Mouse (Mus musculus) lung, embryonic 14.5 days (tissue): ENCODE results near the gene Hnrnpll. TPM values are rescaled to one million over a fixed set of nuclear protein-coding genes. Genes with fewer than 3 reads are reported as not detected.

Experiments used
- ATAC-seq: fragments of 200-750 bp; cut with Nextera tagmentation; 2 replicates; pipeline ENCODE4 v1.8.0; 2017; ENCODE audit warnings: mild to moderate bottlenecking, moderate TSS enrichment, moderate library complexity; ENCODE audit not compliant: insufficient read depth
- DNase-seq: peaks from one replicate; pipeline ENCODE4 v3.0.0-alpha.2; 2015
- H3K27ac ChIP-seq: fragments of 300-500 bp; sonication (generic); 2 replicates; pipeline ENCODE4 v1.5.1; 2014; ENCODE audit warnings: low read depth, mild to moderate bottlenecking, moderate library complexity
- H3K27me3 ChIP-seq: fragments of 300-500 bp; sonication (generic); 2 replicates; pipeline ENCODE4 v1.6.1; 2014; ENCODE audit warnings: low read length, control low read depth; ENCODE audit not compliant: insufficient read depth
- H3K36me3 ChIP-seq: fragments of 300-500 bp; sonication (generic); 2 replicates; pipeline ENCODE4 v1.6.1; 2014; ENCODE audit warnings: control low read depth; ENCODE audit not compliant: insufficient read depth
- H3K4me1 ChIP-seq: fragments of 300-500 bp; sonication (generic); 2 replicates; pipeline ENCODE4 v1.6.1; 2014; ENCODE audit warnings: antibody characterized with exemption, control low read depth; ENCODE audit not compliant: insufficient read depth
- H3K4me2 ChIP-seq: fragments of 300-500 bp; sonication (generic); 2 replicates; pipeline ENCODE4 v1.6.1; 2014; ENCODE audit warnings: mild to moderate bottlenecking
- H3K4me3 ChIP-seq: fragments of 300-500 bp; sonication (generic); 2 replicates; pipeline ENCODE4 v1.5.1; 2014; ENCODE audit warnings: low read depth, low read length
- H3K9ac ChIP-seq: fragments of 300-500 bp; sonication (generic); 2 replicates; pipeline ENCODE4 v1.6.1; 2014
- H3K9me3 ChIP-seq: fragments of 300-500 bp; sonication (generic); 2 replicates; pipeline ENCODE4 v1.6.1; 2016; ENCODE audit warnings: low read depth, low read length, control low read depth
- CTCF ChIP-seq: IDR thresholded peaks from 2 replicates; pipeline ENCODE4 v1.5.1; 2016; ENCODE audit warnings: antibody characterized with exemption, low read depth
- WGBS: fragments of 180-500 bp; shearing (Covaris S2); extraction: QIAGEN DNeasy Blood & Tissue Kit; methylation state at CpG from one replicate; pipeline ENCODE4 v1.1.7; 2014; 5-methylcytosine and 5-hydroxymethylcytosine counted together
- polyA plus RNA-seq: library from polyadenylated mRNA; unstranded; fragments of >200 nt; fragmentation: Nextera tagmentation; extraction: Ambion mirVana; gene quantifications from 2 replicates; pipeline ENCODE4 v1.2.1, GENCODE M21; 2014

The Hnrnpll gene
- polyA plus RNA-seq, 1 experiment from 2014 or later, result 93.1 TPM

- H3K36me3 ChIP-seq, result no peaks in the 10 kb centered on the region
- H3K9me3 ChIP-seq, result no peaks in the 10 kb centered on the region
- no peak overlapping the region for H3K4me2 ChIP-seq
- DNase-seq (no peak), ATAC-seq (no peak)
- WGBS, result 96% methylated on average over 7 of the region's 7 CpGs
- no peak overlapping the region for H3K27ac ChIP-seq
- no peak overlapping the region for H3K9ac ChIP-seq
- no peak overlapping the region for H3K4me3 ChIP-seq
- TF ChIP-seq CTCF, result no peak
- H3K4me1 ChIP-seq, result 0 out of 2 replicates have a peak, but pooled peaks cover 3% of the 10 kb centered on the region
- no peaks in the 10 kb centered on the region for H3K27me3 ChIP-seq
These were observed 77.7 kb downstream of the Hnrnpll start for GRCm38 (mm10) chr17:79984450-79984849.

- H3K9me3 ChIP-seq, result no peaks in the 10 kb centered on the region
- H3K4me3 ChIP-seq, result no peak overlapping the region
- no peaks in the 10 kb centered on the region for H3K27me3 ChIP-seq
- WGBS, result 49% methylated on average over 8 of the region's 8 CpGs
- DNase-seq (no peak), ATAC-seq (no peak)
- TF ChIP-seq CTCF, result no peak
- no peak overlapping the region for H3K27ac ChIP-seq
- H3K9ac ChIP-seq, result no peak overlapping the region
- 0 out of 2 replicates have a peak, but pooled peaks cover 3% of the 10 kb centered on the region for H3K4me1 ChIP-seq
- H3K4me2 ChIP-seq, result no peak overlapping the region
- H3K36me3 ChIP-seq, result no peaks in the 10 kb centered on the region
These were observed 79.1 kb downstream of the Hnrnpll start for GRCm38 (mm10) chr17:79982955-79983529.

DNA sequence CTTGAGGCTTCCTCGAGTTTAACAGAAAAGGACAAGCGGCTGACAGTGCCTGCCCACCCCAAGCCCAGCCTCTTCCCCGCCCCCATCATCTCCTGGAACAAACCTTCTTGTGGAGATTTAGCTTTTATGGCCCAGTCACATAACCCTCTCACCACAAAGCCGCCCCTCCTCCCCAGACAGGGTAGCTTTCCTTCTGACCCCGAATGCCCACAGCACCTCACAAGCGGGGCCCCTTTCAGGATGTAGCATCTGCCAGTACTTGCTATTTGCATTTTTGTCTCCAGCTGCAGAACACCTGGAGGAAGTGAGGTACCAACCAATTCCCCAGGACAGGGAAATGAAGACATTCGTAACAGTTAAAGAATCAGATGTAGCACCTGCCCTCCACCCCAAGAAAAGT lies 79.6 kb downstream of the Hnrnpll start:
- DNase-seq (no peak), ATAC-seq (no peak)
- Histone ChIP-seq H3K4me2 (no peak overlapping the region), H3K27me3 (no peaks in the 10 kb centered on the region), H3K9me3 (no peaks in the 10 kb centered on the region), H3K4me1 (0 out of 2 replicates have a peak, but pooled peaks cover 3% of the 10 kb centered on the region), H3K36me3 (no peaks in the 10 kb centered on the region), H3K9ac (no peak overlapping the region), H3K27ac (no peak overlapping the region), H3K4me3 (no peak overlapping the region)
- 30% methylated on average over 7 of the region's 7 CpGs for WGBS
- no peak for TF ChIP-seq CTCF

DNA sequence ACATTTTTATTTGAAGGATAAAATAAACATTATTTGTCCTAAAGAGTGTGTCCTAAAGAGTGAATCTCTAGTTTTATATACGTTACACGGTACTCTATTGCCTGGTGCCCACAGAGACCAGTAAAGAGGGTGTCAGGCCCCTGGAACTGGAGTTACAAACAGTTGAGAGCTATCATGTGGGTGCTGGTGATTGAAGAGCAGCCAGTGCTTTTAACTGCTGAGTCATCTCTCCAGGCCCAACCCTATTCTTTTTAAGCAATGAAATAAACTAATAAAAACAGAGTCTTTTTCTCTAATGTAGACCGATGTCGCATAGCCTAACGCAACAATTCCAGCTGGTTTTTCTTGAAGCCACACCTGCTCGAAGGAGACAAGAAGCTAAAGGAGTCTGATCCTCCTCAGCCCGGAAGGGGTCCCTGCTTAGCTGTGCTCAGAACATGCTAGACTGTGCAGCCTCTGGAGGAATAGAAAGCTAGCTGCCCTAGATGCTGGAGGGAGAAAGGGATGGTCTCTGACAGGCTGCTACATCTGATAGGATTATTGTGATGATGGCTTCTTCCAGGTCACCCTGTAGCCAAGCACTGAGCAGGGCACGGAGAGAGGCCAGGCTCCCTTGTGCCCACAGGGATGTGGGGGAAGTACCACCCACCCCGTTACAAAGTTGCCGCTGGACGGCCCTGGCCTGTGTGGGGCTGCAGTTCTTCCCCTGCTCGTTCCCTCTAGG lies 80.2 kb downstream of the Hnrnpll start:
- no peak overlapping the region for H3K4me3 ChIP-seq
- H3K9ac ChIP-seq, result no peak overlapping the region
- H3K4me1 ChIP-seq, result peaks cover 6% of the 10 kb centered on the region
- no peaks in the 10 kb centered on the region for H3K9me3 ChIP-seq
- H3K27me3 ChIP-seq, result no peaks in the 10 kb centered on the region
- ATAC-seq, result peak; percentile 45; the same call in 1 of the 2 replicates
- 40% methylated on average over 12 of the region's 12 CpGs for WGBS
- no peak overlapping the region for H3K27ac ChIP-seq
- H3K36me3 ChIP-seq, result no peaks in the 10 kb centered on the region
- no peak for TF ChIP-seq CTCF
- H3K4me2 ChIP-seq, result no peak overlapping the region
- DNase-seq, result peak; percentile 38

GRCm38 (mm10) chr17:79981348-79981747 lies 80.8 kb downstream of the Hnrnpll start:
- Histone ChIP-seq H3K4me1 (peaks cover 6% of the 10 kb centered on the region), H3K4me3 (no peak overlapping the region), H3K27me3 (no peaks in the 10 kb centered on the region), H3K9me3 (no peaks in the 10 kb centered on the region), H3K9ac (no peak overlapping the region), H3K36me3 (no peaks in the 10 kb centered on the region), H3K27ac (no peak overlapping the region), H3K4me2 (no peak overlapping the region)
- ATAC-seq (no peak), DNase-seq (no peak)
- TF ChIP-seq CTCF, result no peak
- 34% methylated on average over 6 of the region's 6 CpGs for WGBS

GRCm38 (mm10) chr17:79980421-79981120 lies 81.6 kb downstream of the Hnrnpll start:
- no peak for TF ChIP-seq CTCF
- no peak for ATAC-seq
- Histone ChIP-seq H3K4me2 (no peak overlapping the region), H3K9ac (no peak overlapping the region), H3K27ac (no peak overlapping the region), H3K27me3 (no peaks in the 10 kb centered on the region), H3K9me3 (no peaks in the 10 kb centered on the region), H3K36me3 (no peaks in the 10 kb centered on the region), H3K4me3 (no peak overlapping the region), H3K4me1 (peaks cover 6% of the 10 kb centered on the region)
- DNase-seq, result no peak
- WGBS, result 65% methylated on average over 10 of the region's 10 CpGs

Other genes with a start within 250 kb of the Hnrnpll start
- gene Atl2, start 166.2 kb downstream of the Hnrnpll start, polyA plus RNA-seq, result 38.4 and 39.8 TPM in 2 replicates
- gene Galm, start 65.1 kb upstream of the Hnrnpll start, polyA plus RNA-seq, result 15.8 and 19.2 TPM in 2 replicates
- gene Srsf7, start 145.0 kb upstream of the Hnrnpll start, polyA plus RNA-seq, result 732 and 736 TPM in 2 replicates
- gene Ttc39d, start 145.1 kb upstream of the Hnrnpll start, polyA plus RNA-seq, result 0.07 TPM in 1 of 2 replicates, not detected in the other
- 45.5 and 46.7 TPM in 2 replicates for gene Gemin6, start 162.1 kb upstream of the Hnrnpll start, polyA plus RNA-seq
- 30.5 and 32.8 TPM in 2 replicates for gene Morn2, start 227.9 kb upstream of the Hnrnpll start, polyA plus RNA-seq
- gene Dhx57, start 228.1 kb upstream of the Hnrnpll start, polyA plus RNA-seq, result 15.2 and 15.4 TPM in 2 replicates
- 0.61 and 0.74 TPM in 2 replicates for gene Arhgef33, start 245.1 kb upstream of the Hnrnpll start, polyA plus RNA-seq